Mouse (Mus musculus): ENCODE results near the gene Ngrn. TPM values are rescaled to one million over a fixed set of nuclear protein-coding genes. Genes with fewer than 3 reads are reported as not detected.

Gene Ngrn
- polyA plus RNA-seq, 1 experiment from 2014 or later = 51.1 TPM

GRCm38 (mm10) chr7:80227065-80227464 lies 34.0 kb upstream of the Ngrn start:
- no peaks in the 10 kb centered on the region for H3K9me3 ChIP-seq (ENCODE audit: control insufficient read depth, low read length)
- no peaks in the 10 kb centered on the region for H3K27me3 ChIP-seq (replicated peaks; ENCODE audit: control insufficient read depth, insufficient read depth, low read length)
- H3K9ac ChIP-seq (ENCODE audit: low read length) = no peak overlapping the region
- WGBS = 95% methylated on average over 4 of the region's 4 CpGs
- no peak overlapping the region for H3K4me3 ChIP-seq (ENCODE audit: low read depth, low read length)
- H3K4me2 ChIP-seq (ENCODE audit: low read length) = no peak overlapping the region
- H3K4me1 ChIP-seq (replicated peaks; ENCODE audit: control insufficient read depth, insufficient read depth, low read length) = peaks cover 7% of the 10 kb centered on the region; the same call in 1 of the 2 replicates
- H3K36me3 ChIP-seq (ENCODE audit: control insufficient read depth, insufficient read depth, low read length) = peaks cover 51% of the 10 kb centered on the region
- DNase-seq (ENCODE audit: low spot score) = no peak
- no peak for ATAC-seq (replicated peaks; ENCODE audit: low FRiP score, low TSS enrichment, low read depth)
- H3K27ac ChIP-seq (ENCODE audit: low read depth) = no peak overlapping the region

- Histone ChIP-seq H3K27ac (ENCODE audit: low read depth) (no peak overlapping the region), H3K9me3 (ENCODE audit: control insufficient read depth, low read length) (no peaks in the 10 kb centered on the region), H3K4me2 (ENCODE audit: low read length) (no peak overlapping the region), H3K9ac (ENCODE audit: low read length) (no peak overlapping the region), H3K4me1 (replicated peaks; ENCODE audit: control insufficient read depth, insufficient read depth, low read length) (peaks cover 12% of the 10 kb centered on the region; the same call in 1 of the 2 replicates), H3K27me3 (replicated peaks; ENCODE audit: control insufficient read depth, insufficient read depth, low read length) (no peaks in the 10 kb centered on the region), H3K4me3 (ENCODE audit: low read depth, low read length) (no peak overlapping the region), H3K36me3 (ENCODE audit: control insufficient read depth, insufficient read depth, low read length) (peaks cover 27% of the 10 kb centered on the region)
- DNase-seq (ENCODE audit: low spot score) = no peak
- 71% methylated on average over 6 of the region's 6 CpGs for WGBS
- ATAC-seq (replicated peaks; ENCODE audit: low FRiP score, low TSS enrichment, low read depth) = no peak
Observed at GRCm38 (mm10) chr7:80230196-80230595, 30.8 kb upstream of the Ngrn start.

DNA sequence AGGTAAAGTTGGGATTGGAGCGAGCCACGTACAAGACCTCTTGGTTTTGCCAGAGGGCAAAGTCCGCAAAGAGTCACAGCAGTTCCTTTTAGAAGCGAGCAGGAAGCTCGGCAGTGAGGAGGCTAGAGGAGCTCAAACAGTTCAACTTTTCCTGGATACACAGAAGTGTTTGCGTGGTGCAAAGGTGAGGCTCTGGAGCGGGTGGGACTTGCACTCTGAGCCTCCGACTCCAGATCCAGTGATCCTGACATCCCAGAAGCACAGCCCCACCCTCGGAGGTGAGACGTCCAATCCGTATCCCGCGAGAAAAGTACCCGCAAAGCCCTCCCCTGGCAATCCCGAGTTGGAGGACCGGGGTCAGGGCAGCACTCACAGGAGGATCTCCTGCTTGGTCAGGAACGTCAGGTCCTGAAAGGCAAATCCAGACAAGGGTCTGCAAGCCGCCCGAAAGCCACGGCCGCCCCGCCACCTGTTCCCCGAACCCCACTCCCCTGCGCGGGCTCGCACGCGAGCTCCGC lies 29.0 kb upstream of the Ngrn start:
- peaks cover 11% of the 10 kb centered on the region for H3K36me3 ChIP-seq (ENCODE audit: control insufficient read depth, insufficient read depth, low read length)
- peak; percentile 54 for ATAC-seq (replicated peaks; ENCODE audit: low FRiP score, low TSS enrichment, low read depth)
- H3K27me3 ChIP-seq (replicated peaks; ENCODE audit: control insufficient read depth, insufficient read depth, low read length) = no peaks in the 10 kb centered on the region
- H3K4me2 ChIP-seq (ENCODE audit: low read length) = peak overlapping the region; percentile 85
- H3K27ac ChIP-seq (ENCODE audit: low read depth) = peak overlapping the region; percentile 61
- no peak for DNase-seq (ENCODE audit: low spot score)
- WGBS = under 1% methylated on average over 29 of the region's 29 CpGs
- H3K9me3 ChIP-seq (ENCODE audit: control insufficient read depth, low read length) = no peaks in the 10 kb centered on the region
- peaks cover 12% of the 10 kb centered on the region; the same call in 1 of the 2 replicates for H3K4me1 ChIP-seq (replicated peaks; ENCODE audit: control insufficient read depth, insufficient read depth, low read length)
- peak overlapping the region; percentile 49 for H3K9ac ChIP-seq (ENCODE audit: low read length)
- H3K4me3 ChIP-seq (ENCODE audit: low read depth, low read length) = peak overlapping the region; percentile 66

- Histone ChIP-seq H3K36me3 (ENCODE audit: control insufficient read depth, insufficient read depth, low read length) (peaks cover 6% of the 10 kb centered on the region), H3K27me3 (replicated peaks; ENCODE audit: control insufficient read depth, insufficient read depth, low read length) (no peaks in the 10 kb centered on the region), H3K4me1 (replicated peaks; ENCODE audit: control insufficient read depth, insufficient read depth, low read length) (peaks cover 12% of the 10 kb centered on the region; the same call in 1 of the 2 replicates), H3K9me3 (ENCODE audit: control insufficient read depth, low read length) (no peaks in the 10 kb centered on the region), H3K4me2 (ENCODE audit: low read length) (peak within 1 kb of the TSS; percentile 85), H3K27ac (ENCODE audit: low read depth) (peak within 1 kb of the TSS; percentile 61), H3K9ac (ENCODE audit: low read length) (peak within 1 kb of the TSS; percentile 61), H3K4me3 (ENCODE audit: low read depth, low read length) (peak within 1 kb of the TSS; percentile 66)
- DNase-seq (ENCODE audit: low spot score) = peak; percentile 98
- peak; percentile 98 for ATAC-seq (replicated peaks; ENCODE audit: low FRiP score, low TSS enrichment, low read depth)
- WGBS = under 1% methylated on average over 47 of the region's 56 CpGs
Observed at GRCm38 (mm10) chr7:80232489-80233029, 28.5 kb upstream of the Ngrn start, which contains the start of the genes Cib1 and Gdpgp1. Cib1 (minus strand) TSS chr7:80232813. Gdpgp1 (plus strand) TSS chr7:80232865.

GRCm38 (mm10) chr7:80233799-80234198 lies 27.2 kb upstream of the Ngrn start:
- Histone ChIP-seq H3K9me3 (ENCODE audit: control insufficient read depth, low read length) (no peaks in the 10 kb centered on the region), H3K27me3 (replicated peaks; ENCODE audit: control insufficient read depth, insufficient read depth, low read length) (no peaks in the 10 kb centered on the region), H3K27ac (ENCODE audit: low read depth) (no peak overlapping the region), H3K4me3 (ENCODE audit: low read depth, low read length) (peak overlapping the region; percentile 8; the same call in 1 of the 2 replicates), H3K4me2 (ENCODE audit: low read length) (peak overlapping the region; percentile 85), H3K36me3 (ENCODE audit: control insufficient read depth, insufficient read depth, low read length) (peaks cover 6% of the 10 kb centered on the region), H3K9ac (ENCODE audit: low read length) (0 out of 2 replicates have a peak overlapping the region, but pooled peaks have one; percentile 10), H3K4me1 (replicated peaks; ENCODE audit: control insufficient read depth, insufficient read depth, low read length) (peaks cover 12% of the 10 kb centered on the region; the same call in 1 of the 2 replicates)
- ATAC-seq (replicated peaks; ENCODE audit: low FRiP score, low TSS enrichment, low read depth) (no peak), DNase-seq (ENCODE audit: low spot score) (no peak)
- WGBS = 69% methylated on average over 9 of the region's 9 CpGs

DNA sequence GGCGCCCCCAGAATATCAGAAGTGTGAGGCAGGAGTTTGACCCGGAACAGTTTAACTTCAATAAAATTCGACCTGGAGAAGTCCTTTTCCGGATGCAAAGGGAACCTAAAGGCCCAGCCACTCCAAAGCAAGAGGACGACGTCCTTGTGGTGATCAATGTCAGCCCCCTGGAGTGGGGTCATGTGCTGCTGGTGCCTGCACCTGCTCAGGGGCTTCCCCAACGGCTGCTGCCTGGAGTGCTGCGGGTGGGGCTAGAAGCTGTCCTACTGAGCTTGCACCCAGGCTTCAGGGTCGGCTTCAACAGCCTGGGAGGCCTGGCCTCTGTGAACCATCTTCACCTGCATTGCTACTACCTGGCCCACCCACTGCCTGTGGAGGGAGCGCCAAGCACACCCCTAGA lies 22.5 kb upstream of the Ngrn start:
- Histone ChIP-seq H3K4me3 (ENCODE audit: low read depth, low read length) (no peak overlapping the region), H3K4me1 (replicated peaks; ENCODE audit: control insufficient read depth, insufficient read depth, low read length) (peaks cover 7% of the 10 kb centered on the region; the same call in 1 of the 2 replicates), H3K9me3 (ENCODE audit: control insufficient read depth, low read length) (no peaks in the 10 kb centered on the region), H3K27ac (ENCODE audit: low read depth) (no peak overlapping the region), H3K4me2 (ENCODE audit: low read length) (no peak overlapping the region), H3K9ac (ENCODE audit: low read length) (no peak overlapping the region), H3K36me3 (ENCODE audit: control insufficient read depth, insufficient read depth, low read length) (peaks cover 13% of the 10 kb centered on the region), H3K27me3 (replicated peaks; ENCODE audit: control insufficient read depth, insufficient read depth, low read length) (no peaks in the 10 kb centered on the region)
- ATAC-seq (replicated peaks; ENCODE audit: low FRiP score, low TSS enrichment, low read depth) (no peak), DNase-seq (ENCODE audit: low spot score) (no peak)
- 91% methylated on average over 10 of the region's 10 CpGs for WGBS

GRCm38 (mm10) chr7:80241661-80242060 lies 19.4 kb upstream of the Ngrn start:
- 0 out of 2 replicates have a peak, but pooled peaks cover 3% of the 10 kb centered on the region for H3K4me1 ChIP-seq (replicated peaks; ENCODE audit: control insufficient read depth, insufficient read depth, low read length)
- no peaks in the 10 kb centered on the region for H3K9me3 ChIP-seq (ENCODE audit: control insufficient read depth, low read length)
- DNase-seq (ENCODE audit: low spot score) = no peak
- H3K36me3 ChIP-seq (ENCODE audit: control insufficient read depth, insufficient read depth, low read length) = peaks cover 13% of the 10 kb centered on the region
- no peak for ATAC-seq (replicated peaks; ENCODE audit: low FRiP score, low TSS enrichment, low read depth)
- no peak overlapping the region for H3K4me3 ChIP-seq (ENCODE audit: low read depth, low read length)
- no peaks in the 10 kb centered on the region for H3K27me3 ChIP-seq (replicated peaks; ENCODE audit: control insufficient read depth, insufficient read depth, low read length)
- H3K27ac ChIP-seq (ENCODE audit: low read depth) = 0 out of 2 replicates have a peak overlapping the region, but pooled peaks have one; percentile 4
- no peak overlapping the region for H3K4me2 ChIP-seq (ENCODE audit: low read length)
- WGBS = 59% methylated on average over 4 of the region's 4 CpGs
- H3K9ac ChIP-seq (ENCODE audit: low read length) = no peak overlapping the region

GRCm38 (mm10) chr7:80244851-80245250 lies 16.2 kb upstream of the Ngrn start:
- H3K4me2 ChIP-seq (ENCODE audit: low read length) = no peak overlapping the region
- H3K4me1 ChIP-seq (replicated peaks; ENCODE audit: control insufficient read depth, insufficient read depth, low read length) = peaks cover 3% of the 10 kb centered on the region; the same call in 1 of the 2 replicates
- no peaks in the 10 kb centered on the region for H3K27me3 ChIP-seq (replicated peaks; ENCODE audit: control insufficient read depth, insufficient read depth, low read length)
- no peaks in the 10 kb centered on the region for H3K9me3 ChIP-seq (ENCODE audit: control insufficient read depth, low read length)
- DNase-seq (ENCODE audit: low spot score) (no peak), ATAC-seq (replicated peaks; ENCODE audit: low FRiP score, low TSS enrichment, low read depth) (no peak)
- 91% methylated on average over 4 of the region's 4 CpGs for WGBS
- H3K36me3 ChIP-seq (ENCODE audit: control insufficient read depth, insufficient read depth, low read length) = no peaks in the 10 kb centered on the region
- H3K9ac ChIP-seq (ENCODE audit: low read length) = no peak overlapping the region
- no peak overlapping the region for H3K4me3 ChIP-seq (ENCODE audit: low read depth, low read length)
- H3K27ac ChIP-seq (ENCODE audit: low read depth) = no peak overlapping the region
